In the genomic region with DNA sequence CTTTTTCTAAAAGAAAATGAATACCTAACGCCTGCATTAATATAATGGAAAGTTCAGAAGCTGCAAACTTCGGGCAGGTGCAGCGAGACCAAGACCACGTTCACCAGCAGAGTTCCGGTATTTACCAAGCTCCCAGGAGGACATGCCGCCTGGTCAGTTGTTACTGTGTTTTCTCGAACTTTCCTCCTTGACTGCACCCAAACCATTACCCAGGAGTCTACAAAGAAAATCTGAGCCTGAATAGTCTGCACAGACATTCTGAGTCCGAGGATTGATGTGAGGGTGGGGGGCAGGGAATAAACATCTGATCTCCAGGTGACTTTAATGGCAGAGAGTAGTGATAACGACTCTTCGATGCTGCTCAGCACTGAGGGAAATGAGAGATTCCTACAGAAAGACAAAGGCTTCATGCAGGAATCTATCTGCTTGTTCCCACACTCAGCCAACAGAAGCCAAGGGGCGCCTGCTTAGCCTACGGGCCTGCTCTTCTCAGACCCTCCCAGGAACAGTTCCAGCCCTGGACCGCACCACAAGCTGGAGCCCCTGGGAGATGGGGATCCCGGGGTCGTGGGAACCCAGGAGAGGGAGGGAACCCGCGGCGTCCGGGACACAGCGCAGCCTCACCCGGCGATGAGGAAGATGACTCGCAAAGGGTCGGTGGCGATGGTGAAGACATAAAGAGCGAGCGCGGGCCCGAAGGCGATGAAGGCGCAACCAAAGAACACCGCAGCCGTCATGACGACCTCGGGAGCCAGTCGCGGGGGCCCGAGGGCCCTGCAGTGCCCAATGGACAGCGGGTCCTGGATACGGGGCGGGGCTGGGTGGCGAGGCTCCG, we compare ENCODE assay signal across 8 mouse cellular contexts. TPM values are rescaled to one million over a fixed set of nuclear protein-coding genes. Genes with fewer than 3 reads are reported as not detected.
DNase-seq lines count a peak whose midpoint lies in the region; ATAC-seq lines count a peak whose summit lies in the region.

No protein-coding gene starts in this region.

- DNase-seq in cerebellum, adult 11-12 months, result peak; percentile 21
- DNase-seq in cerebellum, adult 9-10 months, result no peak
- DNase-seq in hindbrain, embryonic 14.5 days (ENCODE audit: low spot score), result peak; percentile 64
- no peak for DNase-seq in gastrocnemius, adult 18-20 months (ENCODE audit: low spot score)
- no peak for DNase-seq in natural killer cell, adult 2 months (ENCODE audit: low spot score in 2 of 2)

- peaks cover 34% of the 10 kb centered on the region for H3K4me1 ChIP-seq in megakaryocyte, embryonic 14.5 days
- H3K4me1 ChIP-seq in hindbrain, embryonic 14.5 days (replicated peaks; ENCODE audit: control insufficient read depth, insufficient read depth, low read length), result peaks cover 13% of the 10 kb centered on the region; the same call in 1 of the 2 replicates
- H3K4me1 ChIP-seq in midbrain, embryonic 13.5 days (replicated peaks), result peaks cover 13% of the 10 kb centered on the region

- peak overlapping the region; percentile 91 for H3K9ac ChIP-seq in hindbrain, embryonic 14.5 days
- H3K9ac ChIP-seq in midbrain, embryonic 13.5 days (replicated peaks), result peak overlapping the region; percentile 79

- H3K4me3 ChIP-seq in megakaryocyte, embryonic 14.5 days (replicated peaks), result peak overlapping the region; percentile 97
- H3K4me3 ChIP-seq in hindbrain, embryonic 14.5 days (replicated peaks; ENCODE audit: low read length), result peak overlapping the region; percentile 81
- H3K4me3 ChIP-seq in midbrain, embryonic 13.5 days (replicated peaks), result peak overlapping the region; percentile 61

- H3K4me2 ChIP-seq in hindbrain, embryonic 14.5 days (replicated peaks), result peak overlapping the region; percentile 85
- peak overlapping the region; percentile 66 for H3K4me2 ChIP-seq in midbrain, embryonic 13.5 days (replicated peaks)

- peaks cover 4% of the 10 kb centered on the region for H3K36me3 ChIP-seq in megakaryocyte, embryonic 14.5 days (replicated peaks; ENCODE audit: low read length)
- H3K36me3 ChIP-seq in hindbrain, embryonic 14.5 days (replicated peaks; ENCODE audit: control insufficient read depth, insufficient read depth), result peaks cover 12% of the 10 kb centered on the region
- peaks cover 8% of the 10 kb centered on the region for H3K36me3 ChIP-seq in midbrain, embryonic 13.5 days

- H3K27me3 ChIP-seq in megakaryocyte, embryonic 14.5 days (replicated peaks), result no peaks in the 10 kb centered on the region
- no peaks in the 10 kb centered on the region for H3K27me3 ChIP-seq in hindbrain, embryonic 14.5 days (ENCODE audit: control insufficient read depth, insufficient read depth, low read length)
- no peaks in the 10 kb centered on the region for H3K27me3 ChIP-seq in midbrain, embryonic 13.5 days

- no peaks in the 10 kb centered on the region for H3K9me3 ChIP-seq in megakaryocyte, embryonic 14.5 days
- H3K9me3 ChIP-seq in hindbrain, embryonic 14.5 days (ENCODE audit: control insufficient read depth, low read length), result no peaks in the 10 kb centered on the region
- H3K9me3 ChIP-seq in midbrain, embryonic 13.5 days, result no peaks in the 10 kb centered on the region

- WGBS in hindbrain, embryonic 14.5 days, result 2% methylated on average over 43 of the region's 43 CpGs
- WGBS in midbrain, embryonic 13.5 days, result 2% methylated on average over 43 of the region's 43 CpGs

- ATAC-seq in megakaryocyte, adult 5-6 weeks (ENCODE audit: poor library complexity, severe bottlenecking), result no peak
- peak; percentile 67 for ATAC-seq in hindbrain, embryonic 14.5 days (ENCODE audit: low FRiP score)
- ATAC-seq in midbrain, embryonic 13.5 days, result peak; percentile 80

- H3K27ac ChIP-seq in hindbrain, embryonic 14.5 days, result peak overlapping the region; percentile 92
- H3K27ac ChIP-seq in midbrain, embryonic 13.5 days, result peak overlapping the region; percentile 85

RNA-seq across cellular contexts. Expression of a gene that starts 0.4 kb away (rescaled TPM):
- 0.17 TPM in 1 of 2 replicates, not detected in the other for polyA plus RNA-seq in megakaryocyte, embryonic 14.5 days (2012; ENCODE audit: insufficient read depth, low replicate concordance)
- 9.7 and 10.6 TPM in 2 replicates for total RNA-seq in megakaryocyte, adult 5-6 weeks (2015)
- 7.0 and 7.8 TPM in 2 replicates for total RNA-seq in megakaryocyte, adult 5-6 weeks (2017)
- polyA plus RNA-seq in hindbrain, embryonic 14.5 days (2014; fragmentation: Nextera tagmentation; extraction: Ambion mirVana), result 27.6 and 28.5 TPM in 2 replicates
- polyA plus RNA-seq in midbrain, embryonic 13.5 days (2015; fragmentation: Nextera tagmentation; extraction: Ambion mirVana), result 23.3 and 24.7 TPM in 2 replicates
- total RNA-seq in gastrocnemius, adult 18-20 months (2021), result 1 to 10 TPM; 1.3 to 2.1 TPM

RNA-seq across cellular contexts. Expression of a gene that starts 2.0 kb away (rescaled TPM):
- polyA plus RNA-seq in megakaryocyte, embryonic 14.5 days (2012; ENCODE audit: insufficient read depth, low replicate concordance), result not detected in 2 replicates
- total RNA-seq in megakaryocyte, adult 5-6 weeks (2015), result 0.22 TPM in 1 of 2 replicates, not detected in the other
- 0.48 TPM in 1 of 2 replicates, not detected in the other for total RNA-seq in megakaryocyte, adult 5-6 weeks (2017)
- polyA plus RNA-seq in hindbrain, embryonic 14.5 days (2014; fragmentation: Nextera tagmentation; extraction: Ambion mirVana), result 0.33 and 0.46 TPM in 2 replicates
- polyA plus RNA-seq in midbrain, embryonic 13.5 days (2015; fragmentation: Nextera tagmentation; extraction: Ambion mirVana), result 0.34 and 0.69 TPM in 2 replicates
- not detected for total RNA-seq in gastrocnemius, adult 18-20 months (2021)

RNA-seq across cellular contexts. Expression of a gene that starts 39.7 kb away (rescaled TPM):
- polyA plus RNA-seq in megakaryocyte, embryonic 14.5 days (2012; ENCODE audit: insufficient read depth, low replicate concordance), result 1.2 TPM in 1 of 2 replicates, not detected in the other
- total RNA-seq in megakaryocyte, adult 5-6 weeks (2015), result 25.0 and 31.4 TPM in 2 replicates
- total RNA-seq in megakaryocyte, adult 5-6 weeks (2017), result 8.4 and 9.6 TPM in 2 replicates
- 4.5 and 6.4 TPM in 2 replicates for polyA plus RNA-seq in hindbrain, embryonic 14.5 days (2014; fragmentation: Nextera tagmentation; extraction: Ambion mirVana)
- 2.1 and 2.8 TPM in 2 replicates for polyA plus RNA-seq in midbrain, embryonic 13.5 days (2015; fragmentation: Nextera tagmentation; extraction: Ambion mirVana)
- total RNA-seq in gastrocnemius, adult 18-20 months (2021), result under 1 TPM; 0.66 to 0.88 TPM

Comparison
In these comparisons a context has a peak if more than half of its experiments do, and no peak if none do; other contexts are left out.
1. DNase-seq: peak in cerebellum, adult 11-12 months (single experiment) and hindbrain, embryonic 14.5 days (single experiment); none in cerebellum, adult 9-10 months (single experiment), gastrocnemius, adult 18-20 months (single experiment) and natural killer cell, adult 2 months (0 of 2).
2. RNA of a gene that starts 0.4 kb away (polyA plus RNA-seq): 27.6 to 28.5 TPM in hindbrain, embryonic 14.5 days and 23.3 to 24.7 TPM in midbrain, embryonic 13.5 days; 0.17 TPM in megakaryocyte, embryonic 14.5 days; every median in the first group is over 10 times any median in the second.
3. Peak in every context shown above with its lines, with median percentiles within 50 percentile points of each other: H3K4me3 ChIP-seq.